Mouse (Mus musculus) bone marrow macrophage, adult 2 months (primary cell): ENCODE measurements around the gene Mansc1.

Experiments used
- CTCF ChIP-seq: IDR thresholded peaks from 2 replicates; pipeline ENCODE4 v1.5.1; 2012; ENCODE audit warnings: low read depth, mild to moderate bottlenecking, low read length, moderate library complexity
- POLR2A ChIP-seq: IDR thresholded peaks from 2 replicates; pipeline ENCODE4 v1.6.1; 2012; ENCODE audit warnings: mild to moderate bottlenecking, low read depth, low read length, borderline replicate concordance

- TF ChIP-seq CTCF: no peak
- TF ChIP-seq POLR2A: no peak
These were observed 38.7 kb upstream of the Mansc1 start for GRCm38 (mm10) chr6:134670881-134671411.
